Mouse (Mus musculus): ENCODE measurements at regions not wholly inside any gene's neighbourhood (a gene's known extent, or its start where the extent isn't known, plus 50 kb on each side); places are given as distances from the start of the nearest gene placed in this dataset.

- H3K9me3 ChIP-seq (ENCODE audit: control insufficient read depth, low read length), result no peaks in the 10 kb centered on the region
- H3K27ac ChIP-seq (ENCODE audit: low read length), result peak overlapping the region; percentile 32
- H3K4me1 ChIP-seq (replicated peaks; ENCODE audit: control insufficient read depth, insufficient read depth, low read length), result peaks cover 13% of the 10 kb centered on the region
- H3K27me3 ChIP-seq (replicated peaks; ENCODE audit: control insufficient read depth, insufficient read depth, low read length), result no peaks in the 10 kb centered on the region
- peak overlapping the region; percentile 29 for H3K4me2 ChIP-seq (ENCODE audit: low read length)
- no peak overlapping the region for H3K4me3 ChIP-seq (replicated peaks; ENCODE audit: low read length)
- H3K9ac ChIP-seq (replicated peaks; ENCODE audit: low read depth, low read length), result no peak overlapping the region
- 32% methylated on average over 12 of the region's 12 CpGs for WGBS
- ATAC-seq, result peak; percentile 87
- no peaks in the 10 kb centered on the region for H3K36me3 ChIP-seq (ENCODE audit: control insufficient read depth, insufficient read depth)
Measured at GRCm38 (mm10) chr3:34252730-34253337, 171.7 kb upstream of the Dnajc19 start.

- ATAC-seq, result no peak
- 91% methylated on average over 3 of the region's 3 CpGs for WGBS
- H3K4me3 ChIP-seq (replicated peaks; ENCODE audit: low read length), result no peak overlapping the region
- no peaks in the 10 kb centered on the region for H3K4me1 ChIP-seq (replicated peaks; ENCODE audit: control insufficient read depth, insufficient read depth, low read length)
- H3K9me3 ChIP-seq (ENCODE audit: control insufficient read depth, low read length), result no peaks in the 10 kb centered on the region
- no peak overlapping the region for H3K27ac ChIP-seq (ENCODE audit: low read length)
- H3K4me2 ChIP-seq (ENCODE audit: low read length), result no peak overlapping the region
- no peaks in the 10 kb centered on the region for H3K36me3 ChIP-seq (ENCODE audit: control insufficient read depth, insufficient read depth)
- no peak overlapping the region for H3K9ac ChIP-seq (replicated peaks; ENCODE audit: low read depth, low read length)
- H3K27me3 ChIP-seq (replicated peaks; ENCODE audit: control insufficient read depth, insufficient read depth, low read length), result no peaks in the 10 kb centered on the region; the same call in 1 of the 2 replicates
Measured at GRCm38 (mm10) chr3:34242126-34242525, 161.0 kb upstream of the Dnajc19 start.

GRCm38 (mm10) chr3:34239978-34240377, 158.9 kb upstream of the Dnajc19 start:
- no peak overlapping the region for H3K4me3 ChIP-seq (replicated peaks; ENCODE audit: low read length)
- H3K27me3 ChIP-seq (replicated peaks; ENCODE audit: control insufficient read depth, insufficient read depth, low read length), result no peaks in the 10 kb centered on the region; the same call in 1 of the 2 replicates
- H3K9ac ChIP-seq (replicated peaks; ENCODE audit: low read depth, low read length), result no peak overlapping the region
- 76% methylated on average over 2 of the region's 2 CpGs for WGBS
- no peaks in the 10 kb centered on the region for H3K9me3 ChIP-seq (ENCODE audit: control insufficient read depth, low read length)
- no peak overlapping the region for H3K27ac ChIP-seq (ENCODE audit: low read length)
- no peak for ATAC-seq
- H3K36me3 ChIP-seq (ENCODE audit: control insufficient read depth, insufficient read depth), result no peaks in the 10 kb centered on the region
- H3K4me2 ChIP-seq (ENCODE audit: low read length), result no peak overlapping the region
- H3K4me1 ChIP-seq (replicated peaks; ENCODE audit: control insufficient read depth, insufficient read depth, low read length), result no peaks in the 10 kb centered on the region

GRCm38 (mm10) chr3:34234391-34234790, 153.3 kb upstream of the Dnajc19 start:
- H3K27ac ChIP-seq (ENCODE audit: low read length), result no peak overlapping the region
- no peak overlapping the region for H3K9ac ChIP-seq (replicated peaks; ENCODE audit: low read depth, low read length)
- ATAC-seq, result no peak
- WGBS, result 42% methylated on average over 8 of the region's 8 CpGs
- H3K4me2 ChIP-seq (ENCODE audit: low read length), result no peak overlapping the region
- no peaks in the 10 kb centered on the region for H3K27me3 ChIP-seq (replicated peaks; ENCODE audit: control insufficient read depth, insufficient read depth, low read length)
- H3K4me1 ChIP-seq (replicated peaks; ENCODE audit: control insufficient read depth, insufficient read depth, low read length), result peaks cover 4% of the 10 kb centered on the region
- H3K4me3 ChIP-seq (replicated peaks; ENCODE audit: low read length), result no peak overlapping the region
- H3K36me3 ChIP-seq (ENCODE audit: control insufficient read depth, insufficient read depth), result no peaks in the 10 kb centered on the region
- H3K9me3 ChIP-seq (ENCODE audit: control insufficient read depth, low read length), result no peaks in the 10 kb centered on the region

GRCm38 (mm10) chr3:34232329-34233250, 151.5 kb upstream of the Dnajc19 start:
- Histone ChIP-seq H3K27ac (ENCODE audit: low read length) (no peak overlapping the region), H3K36me3 (ENCODE audit: control insufficient read depth, insufficient read depth) (no peaks in the 10 kb centered on the region), H3K4me2 (ENCODE audit: low read length) (no peak overlapping the region), H3K27me3 (replicated peaks; ENCODE audit: control insufficient read depth, insufficient read depth, low read length) (no peaks in the 10 kb centered on the region), H3K4me3 (replicated peaks; ENCODE audit: low read length) (no peak overlapping the region), H3K9ac (replicated peaks; ENCODE audit: low read depth, low read length) (no peak overlapping the region), H3K9me3 (ENCODE audit: control insufficient read depth, low read length) (no peaks in the 10 kb centered on the region), H3K4me1 (replicated peaks; ENCODE audit: control insufficient read depth, insufficient read depth, low read length) (peaks cover 4% of the 10 kb centered on the region)
- 0 out of 2 replicates have a peak, but pooled peaks have one; percentile 21 for ATAC-seq
- WGBS, result 69% methylated on average over 7 of the region's 7 CpGs

- no peak overlapping the region for H3K4me2 ChIP-seq (ENCODE audit: low read length)
- no peaks in the 10 kb centered on the region for H3K36me3 ChIP-seq (ENCODE audit: control insufficient read depth, insufficient read depth)
- H3K4me1 ChIP-seq (replicated peaks; ENCODE audit: control insufficient read depth, insufficient read depth, low read length), result peaks cover 4% of the 10 kb centered on the region
- no peaks in the 10 kb centered on the region for H3K9me3 ChIP-seq (ENCODE audit: control insufficient read depth, low read length)
- H3K27me3 ChIP-seq (replicated peaks; ENCODE audit: control insufficient read depth, insufficient read depth, low read length), result no peaks in the 10 kb centered on the region
- ATAC-seq, result peak; percentile 92
- WGBS, result 53% methylated on average over 9 of the region's 9 CpGs
- H3K9ac ChIP-seq (replicated peaks; ENCODE audit: low read depth, low read length), result no peak overlapping the region
- H3K27ac ChIP-seq (ENCODE audit: low read length), result no peak overlapping the region
- no peak overlapping the region for H3K4me3 ChIP-seq (replicated peaks; ENCODE audit: low read length)
Measured at GRCm38 (mm10) chr3:34231593-34232328, 150.6 kb upstream of the Dnajc19 start.

- Histone ChIP-seq H3K4me3 (replicated peaks; ENCODE audit: low read length) (no peak overlapping the region), H3K4me2 (ENCODE audit: low read length) (no peak overlapping the region), H3K36me3 (ENCODE audit: control insufficient read depth, insufficient read depth) (no peaks in the 10 kb centered on the region), H3K9me3 (ENCODE audit: control insufficient read depth, low read length) (no peaks in the 10 kb centered on the region; the same call in 1 of the 2 replicates), H3K4me1 (replicated peaks; ENCODE audit: control insufficient read depth, insufficient read depth, low read length) (no peaks in the 10 kb centered on the region), H3K27ac (ENCODE audit: low read length) (no peak overlapping the region), H3K27me3 (replicated peaks; ENCODE audit: control insufficient read depth, insufficient read depth, low read length) (no peaks in the 10 kb centered on the region), H3K9ac (replicated peaks; ENCODE audit: low read depth, low read length) (no peak overlapping the region)
- ATAC-seq, result no peak
- 92% methylated on average over 10 of the region's 10 CpGs for WGBS
Measured at GRCm38 (mm10) chr3:34222291-34222690, 141.2 kb upstream of the Dnajc19 start.

- Histone ChIP-seq H3K9ac (replicated peaks; ENCODE audit: low read depth, low read length) (no peak overlapping the region), H3K36me3 (ENCODE audit: control insufficient read depth, insufficient read depth) (no peaks in the 10 kb centered on the region), H3K27me3 (replicated peaks; ENCODE audit: control insufficient read depth, insufficient read depth, low read length) (no peaks in the 10 kb centered on the region), H3K4me1 (replicated peaks; ENCODE audit: control insufficient read depth, insufficient read depth, low read length) (no peaks in the 10 kb centered on the region), H3K4me3 (replicated peaks; ENCODE audit: low read length) (no peak overlapping the region), H3K9me3 (ENCODE audit: control insufficient read depth, low read length) (no peaks in the 10 kb centered on the region; the same call in 1 of the 2 replicates), H3K27ac (ENCODE audit: low read length) (no peak overlapping the region), H3K4me2 (ENCODE audit: low read length) (no peak overlapping the region)
- ATAC-seq, result no peak
- 77% methylated on average over 10 of the region's 10 CpGs for WGBS
Measured at GRCm38 (mm10) chr3:34219741-34220310, 138.7 kb upstream of the Dnajc19 start.

- H3K4me3 ChIP-seq (replicated peaks; ENCODE audit: low read length), result no peak overlapping the region
- H3K4me1 ChIP-seq (replicated peaks; ENCODE audit: control insufficient read depth, insufficient read depth, low read length), result no peaks in the 10 kb centered on the region
- H3K27me3 ChIP-seq (replicated peaks; ENCODE audit: control insufficient read depth, insufficient read depth, low read length), result no peaks in the 10 kb centered on the region
- no peak overlapping the region for H3K4me2 ChIP-seq (ENCODE audit: low read length)
- no peaks in the 10 kb centered on the region; the same call in 1 of the 2 replicates for H3K9me3 ChIP-seq (ENCODE audit: control insufficient read depth, low read length)
- H3K27ac ChIP-seq (ENCODE audit: low read length), result no peak overlapping the region
- no peak for ATAC-seq
- no peaks in the 10 kb centered on the region for H3K36me3 ChIP-seq (ENCODE audit: control insufficient read depth, insufficient read depth)
- H3K9ac ChIP-seq (replicated peaks; ENCODE audit: low read depth, low read length), result no peak overlapping the region
- WGBS, result 93% methylated on average over 2 of the region's 2 CpGs
Measured at GRCm38 (mm10) chr3:34219096-34219495, 138.0 kb upstream of the Dnajc19 start.
